Mouse (Mus musculus): ENCODE data around the gene Map1lc3a. TPM values are rescaled to one million over a fixed set of nuclear protein-coding genes. Genes with fewer than 3 reads are reported as not detected.
A peak's percentile ranks its signal among the peaks of the same experiment; 100 is the strongest.

Gene Map1lc3a
- polyA plus RNA-seq, 1 experiment from 2014 or later: 338 TPM

DNA sequence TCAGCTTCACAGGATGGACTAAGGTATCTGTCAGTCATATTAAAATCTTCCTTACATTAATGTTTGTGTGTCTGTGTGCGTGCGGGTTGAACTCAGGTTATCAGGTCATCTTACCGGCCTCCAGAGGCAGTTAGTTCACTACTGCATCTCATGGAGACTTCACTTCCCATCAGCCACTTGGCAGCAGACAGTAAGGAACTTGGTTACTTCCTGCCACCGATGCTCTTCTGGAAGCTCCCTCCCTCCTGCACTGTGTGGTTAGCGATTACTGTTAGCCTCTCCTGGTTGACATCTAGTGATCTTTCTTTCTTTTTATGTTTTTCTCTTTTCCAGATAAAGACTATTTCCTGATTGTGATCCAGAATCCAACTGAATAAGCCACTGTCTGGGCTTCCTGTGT lies 26.5 kb upstream of the Map1lc3a start:
- peaks cover 65% of the 10 kb centered on the region for H3K36me3 ChIP-seq (ENCODE audit: control insufficient read depth, insufficient read depth, low read length)
- H3K4me1 ChIP-seq (ENCODE audit: control insufficient read depth, insufficient read depth, low read length): no peaks in the 10 kb centered on the region
- H3K27ac ChIP-seq (ENCODE audit: low read depth, low read length): no peak overlapping the region
- ATAC-seq (no peak), DNase-seq (ENCODE audit: low spot score) (no peak)
- H3K4me3 ChIP-seq (ENCODE audit: low read depth, low read length): no peak overlapping the region
- H3K9ac ChIP-seq (ENCODE audit: low read length): no peak overlapping the region
- WGBS: 97% methylated on average over 5 of the region's 5 CpGs
- no peaks in the 10 kb centered on the region for H3K9me3 ChIP-seq (replicated peaks; ENCODE audit: control insufficient read depth, low read length)
- H3K27me3 ChIP-seq (replicated peaks; ENCODE audit: control insufficient read depth, insufficient read depth, low read length): no peaks in the 10 kb centered on the region
- H3K4me2 ChIP-seq (ENCODE audit: low read length): no peak overlapping the region

DNA sequence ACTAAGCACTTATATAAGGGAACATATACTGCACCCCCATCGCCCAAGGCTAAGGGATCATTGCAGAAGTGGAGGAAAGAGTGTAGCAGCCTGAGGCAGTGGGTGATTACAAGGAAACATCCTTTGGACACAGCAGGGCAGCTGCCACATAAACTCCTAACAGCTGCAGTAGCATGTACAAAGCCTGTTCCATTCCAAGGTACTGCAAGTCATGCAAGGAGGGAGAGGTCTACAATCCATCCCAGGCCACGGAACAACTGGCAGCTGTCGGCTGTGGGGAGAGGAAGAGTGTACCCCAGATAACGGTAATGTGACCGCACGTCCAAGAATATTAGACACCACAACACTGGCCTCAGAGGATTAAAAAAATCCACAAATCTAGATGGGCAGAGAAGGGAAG lies 10.6 kb upstream of the Map1lc3a start:
- Histone ChIP-seq H3K9ac (ENCODE audit: low read length) (no peak overlapping the region), H3K4me3 (ENCODE audit: low read depth, low read length) (no peak overlapping the region), H3K36me3 (ENCODE audit: control insufficient read depth, insufficient read depth, low read length) (no peaks in the 10 kb centered on the region), H3K9me3 (replicated peaks; ENCODE audit: control insufficient read depth, low read length) (no peaks in the 10 kb centered on the region), H3K27ac (ENCODE audit: low read depth, low read length) (no peak overlapping the region), H3K27me3 (replicated peaks; ENCODE audit: control insufficient read depth, insufficient read depth, low read length) (no peaks in the 10 kb centered on the region), H3K4me2 (ENCODE audit: low read length) (no peak overlapping the region), H3K4me1 (ENCODE audit: control insufficient read depth, insufficient read depth, low read length) (no peaks in the 10 kb centered on the region)
- DNase-seq (ENCODE audit: low spot score): no peak
- ATAC-seq: no peak
- WGBS: 90% methylated on average over 6 of the region's 6 CpGs

DNA sequence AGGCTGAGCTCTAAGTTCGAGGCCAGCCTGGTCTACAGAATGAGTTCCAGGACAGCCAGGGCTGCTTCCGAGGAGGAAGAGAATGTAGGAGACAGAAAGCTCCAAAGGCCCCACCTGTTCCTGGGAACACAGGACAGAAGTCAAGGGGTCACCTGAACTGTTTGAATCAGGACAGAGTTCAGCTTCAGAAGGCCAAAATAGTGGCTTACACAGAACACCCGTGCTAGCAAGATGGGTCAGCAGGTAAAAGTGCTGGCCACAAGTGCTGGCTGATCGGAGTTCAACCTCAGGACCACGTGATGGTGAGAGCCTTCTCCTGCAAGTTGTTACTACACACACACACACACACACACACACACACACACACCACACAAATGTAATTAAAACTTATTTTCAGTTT lies 9.2 kb upstream of the Map1lc3a start:
- no peak for DNase-seq (ENCODE audit: low spot score)
- H3K9me3 ChIP-seq (replicated peaks; ENCODE audit: control insufficient read depth, low read length): no peaks in the 10 kb centered on the region
- H3K36me3 ChIP-seq (ENCODE audit: control insufficient read depth, insufficient read depth, low read length): no peaks in the 10 kb centered on the region
- H3K4me2 ChIP-seq (ENCODE audit: low read length): no peak overlapping the region
- no peak overlapping the region for H3K9ac ChIP-seq (ENCODE audit: low read length)
- H3K27ac ChIP-seq (ENCODE audit: low read depth, low read length): no peak overlapping the region
- no peaks in the 10 kb centered on the region for H3K4me1 ChIP-seq (ENCODE audit: control insufficient read depth, insufficient read depth, low read length)
- no peak overlapping the region for H3K4me3 ChIP-seq (ENCODE audit: low read depth, low read length)
- ATAC-seq: no peak
- no peaks in the 10 kb centered on the region for H3K27me3 ChIP-seq (replicated peaks; ENCODE audit: control insufficient read depth, insufficient read depth, low read length)
- 83% methylated on average over 5 of the region's 5 CpGs for WGBS

DNA sequence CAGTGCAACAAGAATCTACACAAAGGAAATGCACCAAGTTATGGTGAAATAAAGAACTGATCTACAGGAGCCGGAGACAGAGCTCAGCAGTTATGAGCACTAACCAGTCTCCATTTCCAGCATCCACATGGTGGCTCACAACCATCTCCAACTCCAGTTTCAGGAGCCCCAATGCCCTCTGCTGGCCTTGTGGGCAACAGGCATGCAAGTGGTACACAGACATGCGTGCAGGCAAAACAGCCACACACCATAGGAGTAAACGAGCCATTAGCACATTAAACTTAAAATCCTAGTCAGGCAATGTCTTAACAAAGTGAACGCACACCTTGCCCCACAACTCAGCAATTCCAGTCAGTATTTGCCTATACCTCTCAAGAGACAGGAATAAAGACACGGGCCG lies 4.1 kb upstream of the Map1lc3a start:
- ATAC-seq: no peak
- 80% methylated on average over 6 of the region's 6 CpGs for WGBS
- no peak for DNase-seq (ENCODE audit: low spot score)

DNA sequence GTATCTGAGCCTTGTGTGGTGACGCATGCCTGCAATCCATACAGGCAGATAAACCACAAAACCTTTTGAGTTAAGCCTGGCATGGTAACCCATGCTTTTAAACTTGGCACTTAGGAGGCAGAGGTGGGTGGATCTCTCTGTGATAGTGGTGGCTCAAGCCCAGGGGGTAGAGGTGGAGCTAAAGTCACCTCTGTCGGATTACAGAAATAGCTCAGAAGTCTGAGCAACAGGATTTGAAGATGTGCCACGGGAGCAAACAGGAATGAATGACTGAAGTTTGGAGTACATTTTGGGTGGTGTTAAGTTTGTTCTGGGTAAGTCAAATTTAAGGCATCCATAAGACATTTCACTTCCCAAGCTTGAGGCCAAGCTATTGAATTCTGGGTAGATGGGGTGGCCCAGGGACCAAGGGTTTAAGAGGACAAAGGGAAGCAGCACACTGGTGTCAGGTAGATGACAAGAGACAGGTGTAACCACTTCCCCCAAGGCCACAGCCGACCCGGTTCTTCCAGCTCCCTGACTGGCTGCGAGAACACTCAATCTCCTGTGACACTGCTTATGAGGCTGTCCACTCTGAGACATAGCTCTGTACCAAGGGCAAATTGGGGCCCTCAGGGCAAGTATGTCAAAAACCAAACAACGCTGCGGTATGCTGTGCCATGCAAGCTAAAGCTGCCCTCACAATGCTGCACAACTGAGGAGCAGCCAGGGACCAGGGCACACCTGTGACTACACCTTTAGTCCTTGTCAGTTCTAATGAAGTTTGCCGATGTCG lies 3.5 kb upstream of the Map1lc3a start:
- H3K4me2 ChIP-seq (ENCODE audit: low read length): no peak overlapping the region
- H3K36me3 ChIP-seq (ENCODE audit: control insufficient read depth, insufficient read depth, low read length): no peaks in the 10 kb centered on the region
- no peaks in the 10 kb centered on the region for H3K27me3 ChIP-seq (replicated peaks; ENCODE audit: control insufficient read depth, insufficient read depth, low read length)
- no peak overlapping the region for H3K4me3 ChIP-seq (ENCODE audit: low read depth, low read length)
- 86% methylated on average over 10 of the region's 10 CpGs for WGBS
- ATAC-seq (no peak), DNase-seq (ENCODE audit: low spot score) (no peak)
- peaks cover 7% of the 10 kb centered on the region for H3K4me1 ChIP-seq (ENCODE audit: control insufficient read depth, insufficient read depth, low read length)
- no peak overlapping the region for H3K27ac ChIP-seq (ENCODE audit: low read depth, low read length)
- H3K9me3 ChIP-seq (replicated peaks; ENCODE audit: control insufficient read depth, low read length): no peaks in the 10 kb centered on the region
- no peak overlapping the region for H3K9ac ChIP-seq (ENCODE audit: low read length)

More for the DNA sequence above, 4.1 kb upstream of the Map1lc3a start:
- Histone ChIP-seq H3K9me3 (replicated peaks; ENCODE audit: control insufficient read depth, low read length) (no peaks in the 10 kb centered on the region), H3K4me1 (ENCODE audit: control insufficient read depth, insufficient read depth, low read length) (peaks cover 1% of the 10 kb centered on the region), H3K4me2 (ENCODE audit: low read length) (no peak overlapping the region), H3K27me3 (replicated peaks; ENCODE audit: control insufficient read depth, insufficient read depth, low read length) (no peaks in the 10 kb centered on the region), H3K27ac (ENCODE audit: low read depth, low read length) (no peak overlapping the region), H3K9ac (ENCODE audit: low read length) (no peak overlapping the region), H3K4me3 (ENCODE audit: low read depth, low read length) (no peak overlapping the region), H3K36me3 (ENCODE audit: control insufficient read depth, insufficient read depth, low read length) (no peaks in the 10 kb centered on the region)

DNA sequence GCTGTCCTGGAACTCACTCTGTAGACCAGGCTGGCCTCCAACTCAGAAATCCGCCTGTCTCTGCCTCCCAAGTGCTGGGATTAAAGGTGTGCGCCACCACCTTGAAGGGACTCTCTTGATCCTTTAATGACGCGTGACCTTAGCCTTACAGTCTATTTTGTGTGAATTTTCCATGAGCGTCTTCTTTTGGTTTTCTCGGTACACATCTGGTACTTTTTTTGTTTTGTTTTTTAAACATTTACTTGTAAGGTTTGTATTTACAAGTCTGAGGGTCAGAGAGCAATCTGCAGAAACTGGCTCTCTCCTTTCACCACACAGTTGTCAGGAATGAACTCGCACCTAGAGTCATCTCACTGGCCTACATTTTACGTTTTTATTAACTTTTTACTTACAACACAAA lies 2.5 kb upstream of the Map1lc3a start:
- ATAC-seq: no peak
- 88% methylated on average over 8 of the region's 8 CpGs for WGBS
- H3K4me2 ChIP-seq (ENCODE audit: low read length): no peak overlapping the region

DNA sequence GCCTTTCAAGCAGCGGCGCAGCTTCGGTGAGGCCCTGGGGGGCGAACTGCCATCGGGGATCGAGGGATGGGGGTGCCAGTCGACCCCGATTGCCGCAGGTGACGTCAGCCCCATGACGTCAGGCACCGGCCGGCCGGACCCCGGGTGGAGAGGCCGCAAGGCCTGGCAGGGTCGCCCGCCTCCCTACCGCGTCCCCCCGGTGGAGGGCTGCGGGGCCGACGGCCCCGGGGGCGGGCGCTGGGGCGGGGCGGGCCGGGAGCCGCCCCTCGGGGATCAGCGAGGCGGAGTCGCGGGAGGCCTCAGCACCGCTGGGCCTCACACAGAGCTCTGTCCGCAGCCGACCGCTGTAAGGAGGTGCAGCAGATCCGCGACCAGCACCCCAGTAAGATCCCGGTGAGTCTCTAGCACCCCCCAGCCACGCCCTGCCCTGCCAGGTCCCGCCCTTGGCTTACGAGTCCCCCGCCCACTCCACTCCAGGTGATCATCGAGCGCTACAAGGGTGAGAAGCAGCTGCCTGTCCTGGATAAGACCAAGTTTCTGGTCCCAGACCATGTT lies 601 bp downstream of the Map1lc3a start:
- ATAC-seq: peak; percentile 87

More for the DNA sequence above, 2.5 kb upstream of the Map1lc3a start:
- DNase-seq (ENCODE audit: low spot score): no peak
- no peaks in the 10 kb centered on the region for H3K27me3 ChIP-seq (replicated peaks; ENCODE audit: control insufficient read depth, insufficient read depth, low read length)
- no peak overlapping the region for H3K9ac ChIP-seq (ENCODE audit: low read length)
- H3K27ac ChIP-seq (ENCODE audit: low read depth, low read length): no peak overlapping the region
- no peak overlapping the region for H3K4me3 ChIP-seq (ENCODE audit: low read depth, low read length)
- peaks cover 5% of the 10 kb centered on the region; the same call in 1 of the 2 replicates for H3K36me3 ChIP-seq (ENCODE audit: control insufficient read depth, insufficient read depth, low read length)
- peaks cover 9% of the 10 kb centered on the region for H3K4me1 ChIP-seq (ENCODE audit: control insufficient read depth, insufficient read depth, low read length)
- H3K9me3 ChIP-seq (replicated peaks; ENCODE audit: control insufficient read depth, low read length): no peaks in the 10 kb centered on the region

DNA sequence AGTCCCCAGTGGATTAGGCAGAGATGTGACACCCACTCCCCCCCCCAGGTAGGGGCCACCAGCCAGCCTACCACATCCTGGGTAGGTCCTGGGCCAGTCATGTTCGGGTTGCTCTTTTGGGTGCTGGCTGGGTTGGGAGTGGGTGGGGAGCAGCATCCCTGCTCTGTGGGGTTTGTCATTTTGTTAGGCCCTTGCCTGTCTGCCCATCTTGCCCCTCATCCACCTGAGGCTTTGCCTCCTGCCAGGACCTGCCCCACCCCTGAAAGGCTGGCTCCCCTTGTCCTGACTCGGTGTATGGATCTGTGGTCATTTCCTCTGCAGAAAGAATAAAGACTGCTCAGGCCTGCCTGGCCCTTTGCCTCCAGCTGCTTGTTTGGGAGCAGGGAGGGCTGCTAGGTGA lies 1.6 kb downstream of the Map1lc3a start:
- 75% methylated on average over 2 of the region's 2 CpGs for WGBS

More for the DNA sequence above, 601 bp downstream of the Map1lc3a start:
- peak overlapping the region; percentile 91 for H3K9ac ChIP-seq (ENCODE audit: low read length)
- H3K4me2 ChIP-seq (ENCODE audit: low read length): peak overlapping the region; percentile 75
- under 1% methylated on average over 38 of the region's 49 CpGs for WGBS
- no peaks in the 10 kb centered on the region for H3K9me3 ChIP-seq (replicated peaks; ENCODE audit: control insufficient read depth, low read length)
- peaks cover 26% of the 10 kb centered on the region for H3K36me3 ChIP-seq (ENCODE audit: control insufficient read depth, insufficient read depth, low read length)
- H3K27me3 ChIP-seq (replicated peaks; ENCODE audit: control insufficient read depth, insufficient read depth, low read length): no peaks in the 10 kb centered on the region
- DNase-seq (ENCODE audit: low spot score): peak; percentile 46
- peaks cover 9% of the 10 kb centered on the region for H3K4me1 ChIP-seq (ENCODE audit: control insufficient read depth, insufficient read depth, low read length)
- H3K27ac ChIP-seq (ENCODE audit: low read depth, low read length): peak overlapping the region; percentile 74
- H3K4me3 ChIP-seq (ENCODE audit: low read depth, low read length): peak overlapping the region; percentile 91

DNA sequence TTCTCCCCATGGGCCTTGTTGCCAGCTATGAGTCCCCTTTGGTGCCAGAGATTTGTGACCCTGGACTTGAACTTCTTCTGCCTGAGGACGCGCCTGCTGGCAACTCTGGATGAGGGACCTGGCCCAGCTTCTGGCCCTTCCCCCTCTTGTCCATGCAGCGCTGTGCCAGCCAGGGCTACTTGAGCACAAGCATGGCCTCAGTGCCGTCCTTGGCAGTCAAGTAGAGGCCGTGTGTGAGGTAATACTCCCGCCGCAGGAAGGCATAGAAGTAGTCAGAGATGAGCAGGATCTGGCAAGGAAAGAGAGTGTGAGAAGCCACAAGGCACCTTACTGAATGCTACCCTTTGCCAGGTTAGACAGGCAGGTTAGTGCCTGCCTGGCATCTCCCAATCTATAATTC lies 2.3 kb downstream of the Map1lc3a start:
- 88% methylated on average over 7 of the region's 7 CpGs for WGBS
- ATAC-seq: no peak
- H3K4me3 ChIP-seq (ENCODE audit: low read depth, low read length): no peak overlapping the region
- no peaks in the 10 kb centered on the region for H3K9me3 ChIP-seq (replicated peaks; ENCODE audit: control insufficient read depth, low read length)
- H3K4me2 ChIP-seq (ENCODE audit: low read length): no peak overlapping the region
- DNase-seq (ENCODE audit: low spot score): no peak
- H3K36me3 ChIP-seq (ENCODE audit: control insufficient read depth, insufficient read depth, low read length): peaks cover 27% of the 10 kb centered on the region
- no peak overlapping the region for H3K9ac ChIP-seq (ENCODE audit: low read length)
- no peak overlapping the region for H3K27ac ChIP-seq (ENCODE audit: low read depth, low read length)
- no peaks in the 10 kb centered on the region for H3K27me3 ChIP-seq (replicated peaks; ENCODE audit: control insufficient read depth, insufficient read depth, low read length)
- H3K4me1 ChIP-seq (ENCODE audit: control insufficient read depth, insufficient read depth, low read length): peaks cover 9% of the 10 kb centered on the region

More for the DNA sequence above, 1.6 kb downstream of the Map1lc3a start:
- Histone ChIP-seq H3K36me3 (ENCODE audit: control insufficient read depth, insufficient read depth, low read length) (peaks cover 27% of the 10 kb centered on the region), H3K4me3 (ENCODE audit: low read depth, low read length) (no peak overlapping the region; the same call in 1 of the 2 replicates), H3K9me3 (replicated peaks; ENCODE audit: control insufficient read depth, low read length) (no peaks in the 10 kb centered on the region), H3K4me1 (ENCODE audit: control insufficient read depth, insufficient read depth, low read length) (peaks cover 9% of the 10 kb centered on the region), H3K27ac (ENCODE audit: low read depth, low read length) (no peak overlapping the region), H3K27me3 (replicated peaks; ENCODE audit: control insufficient read depth, insufficient read depth, low read length) (no peaks in the 10 kb centered on the region), H3K9ac (ENCODE audit: low read length) (no peak overlapping the region; the same call in 1 of the 2 replicates), H3K4me2 (ENCODE audit: low read length) (peak overlapping the region; percentile 75)
- DNase-seq (ENCODE audit: low spot score): no peak
- ATAC-seq: no peak
